ENCODE assay signal across 17 mouse cellular contexts in the genomic region with DNA sequence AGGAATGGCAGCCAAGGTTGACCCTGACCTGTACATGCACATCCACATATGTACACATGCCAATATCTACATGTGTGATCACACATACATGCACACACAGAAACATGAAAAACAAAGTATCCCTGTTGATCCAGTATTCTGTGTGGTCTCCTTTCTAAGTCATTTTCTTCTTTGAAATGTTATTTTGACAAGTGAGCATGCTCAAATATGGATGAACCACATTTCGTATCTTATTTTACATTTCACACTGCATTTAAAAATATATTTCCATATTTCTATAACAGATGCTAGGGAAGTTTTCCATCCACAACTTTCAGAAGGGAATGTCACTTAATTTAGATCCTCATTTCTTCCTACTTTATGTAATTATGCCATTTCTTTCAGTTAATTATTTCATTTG.
A peak's percentile ranks its signal among the peaks of the same experiment; 100 is the strongest.
DNase-seq lines count a peak whose midpoint lies in the region; ATAC-seq and TF ChIP-seq lines count a peak whose summit lies in the region.
"Had no signal": no experiment of that assay in that cellular context is flagged by ENCODE, and none has a peak within 500 bp of the region (broad histone marks: within the 10 kb centered on the region; RNA-seq: fewer than 3 reads in every experiment).

No protein-coding gene starts in this region.

- DNase-seq in forebrain, embryonic 14.5 days (ENCODE audit: low spot score) = peak; percentile 59
- DNase-seq in forebrain, embryonic 10.5 days (ENCODE audit: extremely low spot score, low spot score) = no peak
- DNase-seq in left cerebral cortex, adult 2 months (ENCODE audit: extremely low spot score in 1 of 2, low spot score in 2 of 2) = no peak
- DNase-seq in left cerebral cortex, postnatal 10 days (ENCODE audit: extremely low spot score in 1 of 2, low spot score in 2 of 2) = no peak
- peak; percentile 61 for DNase-seq in forebrain, postnatal 0 days
- DNase-seq in embryo, embryonic 10 days (ENCODE audit: low spot score) = no peak
- DNase-seq: adrenal gland, postnatal 14 days; cerebellum, adult 11 months; cerebellum, adult 8-10 months; cerebellum, postnatal 25 days; gastrocnemius, postnatal 36 days; heart, postnatal 36 days had no signal

- H3K4me2 ChIP-seq in forebrain, embryonic 14.5 days (ENCODE audit: low read length) = no peak overlapping the region
- H3K4me2 ChIP-seq in forebrain, postnatal 0 days (ENCODE audit: low read depth) = no peak overlapping the region
- H3K4me2 ChIP-seq: heart, embryonic 13.5 days had no signal

- intact Hi-C loops in left cerebral cortex, adult 2 months (cut with DNase I) = no loop called here
- intact Hi-C loops in left cerebral cortex, postnatal 10 days (cut with DNase I) = no loop called here

- WGBS in forebrain, embryonic 14.5 days = 80% methylated on average over 1 of the region's 1 CpGs
- WGBS in forebrain, embryonic 10.5 days = 94% methylated on average over 1 of the region's 1 CpGs
- WGBS in forebrain, postnatal 0 days = 59% methylated on average over 1 of the region's 1 CpGs

- peak overlapping the region; percentile 66; the same call in 1 of the 2 replicates for H3K27ac ChIP-seq in forebrain, embryonic 14.5 days (ENCODE audit: low read depth, low read length)
- no peak overlapping the region for H3K27ac ChIP-seq in forebrain, embryonic 10.5 days
- H3K27ac ChIP-seq in left cerebral cortex, adult 2 months = peak overlapping the region; percentile 87
- peak overlapping the region; percentile 79 for H3K27ac ChIP-seq in forebrain, postnatal 0 days (ENCODE audit: low read depth, low read length)
- H3K27ac ChIP-seq: embryonic facial prominence, embryonic 10.5 days; heart, embryonic 13.5 days had no signal

- ATAC-seq in forebrain, embryonic 14.5 days = no peak; the same call in 1 of the 2 replicates
- peak; percentile 69 for ATAC-seq in forebrain, postnatal 0 days
- no peak for ATAC-seq in megakaryocyte-erythroid progenitor cell, adult 5-6 weeks (replicated peaks; ENCODE audit: low FRiP score, low TSS enrichment, poor library complexity, severe bottlenecking)
- ATAC-seq: hindbrain, embryonic 16.5 days; inflammation-experienced regulatory T-cells, adult 6 months had no signal

- no peak for TF ChIP-seq CTCF in left cerebral cortex, adult 2 months (IDR thresholded peaks at IDR 0.05)
- TF ChIP-seq CTCF in forebrain, postnatal 0 days (IDR thresholded peaks at IDR 0.05; ENCODE audit: low read depth) = no peak

- no peaks in the 10 kb centered on the region for H3K9me3 ChIP-seq in forebrain, embryonic 14.5 days (replicated peaks; ENCODE audit: control insufficient read depth, low read length)
- H3K9me3 ChIP-seq in forebrain, embryonic 10.5 days = no peaks in the 10 kb centered on the region
- no peaks in the 10 kb centered on the region for H3K9me3 ChIP-seq in forebrain, postnatal 0 days (ENCODE audit: low read length)
- H3K9me3 ChIP-seq: embryonic facial prominence, embryonic 10.5 days; heart, embryonic 13.5 days had no signal

- H3K9ac ChIP-seq in forebrain, embryonic 14.5 days (ENCODE audit: low read length) = no peak overlapping the region
- no peak overlapping the region for H3K9ac ChIP-seq in forebrain, postnatal 0 days
- H3K9ac ChIP-seq: heart, embryonic 13.5 days had no signal

- H3K4me3 ChIP-seq in forebrain, embryonic 14.5 days (ENCODE audit: low read depth, low read length) = no peak overlapping the region
- H3K4me3 ChIP-seq in forebrain, embryonic 10.5 days = no peak overlapping the region
- H3K4me3 ChIP-seq in left cerebral cortex, adult 2 months = no peak overlapping the region
- H3K4me3 ChIP-seq in forebrain, postnatal 0 days (ENCODE audit: low read depth, low read length) = no peak overlapping the region
- H3K4me3 ChIP-seq: embryonic facial prominence, embryonic 10.5 days; heart, embryonic 13.5 days had no signal

- H3K27me3 ChIP-seq in forebrain, embryonic 14.5 days (replicated peaks; ENCODE audit: control insufficient read depth, insufficient read depth, low read length) = no peaks in the 10 kb centered on the region
- no peaks in the 10 kb centered on the region for H3K27me3 ChIP-seq in forebrain, embryonic 10.5 days (ENCODE audit: poor library complexity, severe bottlenecking)
- H3K27me3 ChIP-seq in forebrain, postnatal 0 days (ENCODE audit: insufficient read depth, low read length) = no peaks in the 10 kb centered on the region
- H3K27me3 ChIP-seq: heart, embryonic 13.5 days had no signal

- H3K4me1 ChIP-seq in forebrain, embryonic 14.5 days (ENCODE audit: control insufficient read depth, insufficient read depth, low read length) = no peaks in the 10 kb centered on the region
- no peaks in the 10 kb centered on the region for H3K4me1 ChIP-seq in forebrain, embryonic 10.5 days
- H3K4me1 ChIP-seq in forebrain, postnatal 0 days (ENCODE audit: insufficient read depth) = peaks cover 12% of the 10 kb centered on the region; the same call in 1 of the 2 replicates
- H3K4me1 ChIP-seq: embryonic facial prominence, embryonic 10.5 days; heart, embryonic 13.5 days had no signal

- H3K36me3 ChIP-seq in forebrain, embryonic 14.5 days (ENCODE audit: control insufficient read depth, insufficient read depth, low read length) = no peaks in the 10 kb centered on the region
- no peaks in the 10 kb centered on the region for H3K36me3 ChIP-seq in forebrain, embryonic 10.5 days (replicated peaks)
- H3K36me3 ChIP-seq in forebrain, postnatal 0 days (ENCODE audit: insufficient read depth) = no peaks in the 10 kb centered on the region
- H3K36me3 ChIP-seq: embryonic facial prominence, embryonic 10.5 days; heart, embryonic 13.5 days had no signal

Comparison
In these comparisons a context has a peak if more than half of its experiments do, and no peak if none do; other contexts are left out.
1. DNase-seq: peak in forebrain, embryonic 14.5 days (single experiment) and forebrain, postnatal 0 days (single experiment); none in forebrain, embryonic 10.5 days (single experiment), left cerebral cortex, adult 2 months (0 of 2), left cerebral cortex, postnatal 10 days (0 of 2) and embryo, embryonic 10 days (single experiment).